Mouse (Mus musculus) bone marrow, adult 2 months (tissue): ENCODE measurements around the gene Ppig.

Source experiments
- CTCF ChIP-seq: fragments of 200-500 bp; IDR thresholded peaks from 2 replicates; pipeline ENCODE4 v1.5.1; 2011; ENCODE audit warnings: low read length, control low read depth; ENCODE audit not compliant: control insufficient read depth, insufficient read depth
- POLR2A ChIP-seq: fragments of 200-500 bp; IDR thresholded peaks from 2 replicates; pipeline ENCODE4 v1.6.1; 2011; ENCODE audit warnings: low read depth, mild to moderate bottlenecking, control low read depth, low read length, borderline replicate concordance; ENCODE audit not compliant: control insufficient read depth

- TF ChIP-seq CTCF (no peak), POLR2A (no peak)
These were observed 66.6 kb downstream of the Ppig start for GRCm38 (mm10) chr2:69788974-69789373.
